Mouse (Mus musculus): ENCODE measurements around the gene Atf6.

DNA sequence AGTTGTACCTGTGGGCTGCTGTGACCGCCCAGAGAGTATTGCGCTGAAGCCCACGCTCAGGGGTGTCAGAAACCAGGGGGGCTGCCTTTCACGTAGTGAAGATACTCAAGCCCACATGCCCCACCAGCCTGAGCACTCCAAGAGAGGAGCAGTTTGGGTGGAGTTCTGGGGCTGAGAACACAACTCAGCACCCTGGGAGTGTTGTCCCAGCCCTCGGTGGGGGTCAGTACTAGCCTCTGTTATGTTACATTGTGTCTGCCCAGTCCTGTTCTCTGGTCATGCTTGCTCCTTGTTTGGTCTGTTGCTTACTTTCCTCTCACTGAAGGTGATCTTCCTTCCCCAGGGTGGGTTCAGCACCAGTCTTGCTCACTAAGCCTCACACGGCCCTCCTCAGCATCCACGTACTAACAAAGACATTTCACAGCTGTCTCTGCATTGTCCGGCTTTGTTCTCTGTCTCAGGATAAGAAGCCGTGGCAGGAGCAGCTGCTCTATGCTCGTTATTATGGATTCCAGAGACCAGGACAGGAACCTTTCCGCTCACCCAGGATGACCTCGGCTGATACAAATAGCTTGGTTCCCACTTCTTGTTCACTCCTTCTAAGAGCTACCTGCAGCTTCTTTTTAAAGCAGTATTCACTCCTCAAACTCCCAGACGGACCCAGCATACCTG lies 209.8 kb downstream of the Atf6 start:
- TF ChIP-seq USF1 (IDR thresholded peaks at IDR 0.05; ENCODE audit: low read depth) (no peak), MYOD1 (IDR thresholded peaks at IDR 0.05; ENCODE audit: control insufficient read depth, insufficient read length, low read depth) (peak; percentile 25), FOSL1 (IDR thresholded peaks at IDR 0.05; ENCODE audit: insufficient read depth, low read length, poor library complexity, severe bottlenecking) (no peak), CTCF (IDR thresholded peaks at IDR 0.05; ENCODE audit: control insufficient read depth, insufficient read depth, insufficient read length) (no peak), MAX (IDR thresholded peaks at IDR 0.05) (no peak), CEBPB (IDR thresholded peaks at IDR 0.05; ENCODE audit: low read depth) (no peak), MYOG (IDR thresholded peaks at IDR 0.05; ENCODE audit: control insufficient read depth, extremely low read depth, insufficient read length) (no peak)

Data from C2C12 (cell line).